Comparison of ENCODE assay signal across 8 mouse cellular contexts in the genomic region with DNA sequence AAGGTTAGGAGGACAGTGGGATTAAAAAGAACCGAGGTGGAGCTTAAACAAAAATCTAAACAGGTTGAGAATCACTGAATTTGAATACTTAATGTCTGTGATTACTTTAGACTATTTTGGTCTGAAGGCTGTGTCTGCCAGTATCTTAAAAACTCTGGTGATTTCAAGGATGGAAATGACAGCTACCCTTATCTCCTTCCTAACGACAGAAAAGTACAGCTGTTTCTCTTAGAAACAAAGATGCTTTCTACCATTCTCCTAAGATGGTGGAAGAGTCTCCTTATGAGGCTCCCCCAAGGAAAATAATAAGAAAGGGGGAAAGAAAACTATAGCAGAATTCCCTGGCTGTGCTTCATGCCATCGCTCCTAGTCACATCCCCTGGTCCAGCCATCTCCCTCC. TPM values are rescaled to one million over a fixed set of nuclear protein-coding genes. Genes with fewer than 3 reads are reported as not detected.
DNase-seq lines count a peak whose midpoint lies in the region; ATAC-seq and TF ChIP-seq lines count a peak whose summit lies in the region.

No protein-coding gene starts in this region.

- peak overlapping the region; percentile 81 for H3K4me2 ChIP-seq in liver, embryonic 12.5 days

- peak overlapping the region; percentile 74 for H3K4me3 ChIP-seq in heart, adult 2 months
- H3K4me3 ChIP-seq in liver, embryonic 12.5 days, result peak overlapping the region; percentile 90

- no peak for TF ChIP-seq POLR2A in heart, adult 2 months (IDR thresholded peaks at IDR 0.05; ENCODE audit: insufficient read depth, low read depth, low read length)

- no peak for ATAC-seq in liver, embryonic 12.5 days
- no peak for ATAC-seq in cerebellum, adult (ENCODE audit: insufficient number of reproducible peaks, low FRiP score, low TSS enrichment)

- H3K27ac ChIP-seq in heart, adult 2 months, result peak overlapping the region; percentile 80
- H3K27ac ChIP-seq in liver, embryonic 12.5 days, result peak overlapping the region; percentile 94

- intact Hi-C loops in heart, adult 2 months (cut with DNase I), result loop anchor here (5.0 kb wide), 1 partner anchor 65 kb away; no protein-coding TSS in a partner anchor
- intact Hi-C loops in left cerebral cortex, postnatal 14 days (cut with DNase I), result no loop called here

- no peak for TF ChIP-seq CTCF in heart, adult 2 months (IDR thresholded peaks at IDR 0.05)

- H3K27me3 ChIP-seq in heart, adult 2 months (ENCODE audit: control insufficient read depth, insufficient read depth, low read length), result no peaks in the 10 kb centered on the region
- H3K27me3 ChIP-seq in liver, embryonic 12.5 days (replicated peaks), result no peaks in the 10 kb centered on the region

- WGBS in heart, adult 2 months, result 4% methylated on average over 3 of the region's 3 CpGs
- 9% methylated on average over 3 of the region's 3 CpGs for WGBS in liver, embryonic 12.5 days (ENCODE audit: insufficient replicate concordance)

- H3K9ac ChIP-seq in heart, adult 2 months (ENCODE audit: low read depth, low read length), result peak overlapping the region; percentile 82
- peak overlapping the region; percentile 92 for H3K9ac ChIP-seq in liver, embryonic 12.5 days

- no peaks in the 10 kb centered on the region; the same call in 1 of the 2 replicates for H3K36me3 ChIP-seq in heart, adult 2 months (ENCODE audit: control insufficient read depth, insufficient read depth, low read length)
- no peaks in the 10 kb centered on the region for H3K36me3 ChIP-seq in liver, embryonic 12.5 days

- peaks cover 5% of the 10 kb centered on the region; the same call in 1 of the 2 replicates for H3K79me2 ChIP-seq in heart, adult 2 months (replicated peaks; ENCODE audit: control insufficient read depth, insufficient read depth, low read length)

- no peak for DNase-seq in heart, adult 2 months
- DNase-seq in heart, adult 18-20 months, result no peak
- peak; percentile 4 for DNase-seq in thymus, postnatal 0 days (ENCODE audit: low spot score)
- no peak for DNase-seq in thymus, postnatal 4 days
- no peak for DNase-seq in left cerebral cortex, postnatal 14 days (ENCODE audit: low spot score in 2 of 2)
- DNase-seq in spleen, postnatal 10 days (ENCODE audit: low spot score in 2 of 2), result no peak

- TF ChIP-seq EP300 in heart, adult 2 months (IDR thresholded peaks at IDR 0.05; ENCODE audit: insufficient read depth, low read depth, low read length), result no peak

- H3K4me1 ChIP-seq in heart, adult 2 months (ENCODE audit: control insufficient read depth, insufficient read depth, low read length), result peaks cover 1% of the 10 kb centered on the region
- H3K4me1 ChIP-seq in liver, embryonic 12.5 days, result peaks cover 29% of the 10 kb centered on the region

- no peaks in the 10 kb centered on the region for H3K9me3 ChIP-seq in liver, embryonic 12.5 days (replicated peaks)

RNA-seq across cellular contexts. Expression of gene Rc3h2, which starts 0.8 kb away (rescaled TPM):
- total RNA-seq in heart, adult 2 months (2021), result 10 to 100 TPM; 28.2 to 35.0 TPM
- 5.9 and 12.8 TPM in 2 replicates for polyA plus RNA-seq in heart, adult 2 months (2012; rRNA removed)
- 10 to 100 TPM; 29.4 to 29.6 TPM for total RNA-seq in heart, adult 18-20 months (2021)
- 8.9 and 12.4 TPM in 2 replicates for polyA plus RNA-seq in thymus, postnatal 0 days (2015; fragmentation: Nextera tagmentation; extraction: Ambion mirVana)
- 7.0 and 7.7 TPM in 2 replicates for polyA plus RNA-seq in liver, embryonic 12.5 days (2016; fragmentation: Nextera tagmentation; extraction: Ambion mirVana)
- total RNA-seq in left cerebral cortex, postnatal 14 days (2021), result 10 to 100 TPM; 81.1 to 92.8 TPM

RNA-seq across cellular contexts. Expression of gene Zbtb26, which starts 21.0 kb away (rescaled TPM):
- 1 to 10 TPM; 4.4 to 5.0 TPM for total RNA-seq in heart, adult 2 months (2021)
- 1.7 and 3.9 TPM in 2 replicates for polyA plus RNA-seq in heart, adult 2 months (2012; rRNA removed)
- 1 to 10 TPM; 4.4 to 4.5 TPM for total RNA-seq in heart, adult 18-20 months (2021)
- polyA plus RNA-seq in thymus, postnatal 0 days (2015; fragmentation: Nextera tagmentation; extraction: Ambion mirVana), result 3.6 and 4.7 TPM in 2 replicates
- polyA plus RNA-seq in liver, embryonic 12.5 days (2016; fragmentation: Nextera tagmentation; extraction: Ambion mirVana), result 3.3 and 3.4 TPM in 2 replicates
- total RNA-seq in left cerebral cortex, postnatal 14 days (2021), result 1 to 10 TPM; 8.9 to 9.3 TPM

RNA-seq across cellular contexts. Expression of gene Zbtb6, which starts 21.1 kb away (rescaled TPM):
- total RNA-seq in heart, adult 2 months (2021), result 1 to 10 TPM; 4.4 to 4.6 TPM
- 1.4 and 2.8 TPM in 2 replicates for polyA plus RNA-seq in heart, adult 2 months (2012; rRNA removed)
- 1 to 10 TPM; 4.1 to 4.8 TPM for total RNA-seq in heart, adult 18-20 months (2021)
- polyA plus RNA-seq in thymus, postnatal 0 days (2015; fragmentation: Nextera tagmentation; extraction: Ambion mirVana), result 5.1 and 5.8 TPM in 2 replicates
- 3.3 and 3.6 TPM in 2 replicates for polyA plus RNA-seq in liver, embryonic 12.5 days (2016; fragmentation: Nextera tagmentation; extraction: Ambion mirVana)
- 10 to 100 TPM; 12.5 to 13.9 TPM for total RNA-seq in left cerebral cortex, postnatal 14 days (2021)

RNA-seq across cellular contexts. Expression of gene Rabgap1, which starts 21.2 kb away (rescaled TPM):
- total RNA-seq in heart, adult 2 months (2021), result 10 to 100 TPM; 36.9 to 43.8 TPM
- polyA plus RNA-seq in heart, adult 2 months (2012; rRNA removed), result 10.4 and 19.1 TPM in 2 replicates
- total RNA-seq in heart, adult 18-20 months (2021), result 10 to 100 TPM; 41.5 to 42.3 TPM
- 19.8 and 25.7 TPM in 2 replicates for polyA plus RNA-seq in thymus, postnatal 0 days (2015; fragmentation: Nextera tagmentation; extraction: Ambion mirVana)
- polyA plus RNA-seq in liver, embryonic 12.5 days (2016; fragmentation: Nextera tagmentation; extraction: Ambion mirVana), result 13.4 and 13.9 TPM in 2 replicates
- 10 to 100 TPM; 84.3 to 85.5 TPM for total RNA-seq in left cerebral cortex, postnatal 14 days (2021)
